Mouse (Mus musculus) fat pad, adult 2 months (tissue): ENCODE measurements around the gene Emx2.

ENCODE experiments used
- DNase-seq: peaks from one replicate; pipeline ENCODE4 v3.0.0-alpha.2; 2011; ENCODE audit warnings: low read depth, low spot score; ENCODE audit errors: extremely low read depth

Emx2 gene

DNA sequence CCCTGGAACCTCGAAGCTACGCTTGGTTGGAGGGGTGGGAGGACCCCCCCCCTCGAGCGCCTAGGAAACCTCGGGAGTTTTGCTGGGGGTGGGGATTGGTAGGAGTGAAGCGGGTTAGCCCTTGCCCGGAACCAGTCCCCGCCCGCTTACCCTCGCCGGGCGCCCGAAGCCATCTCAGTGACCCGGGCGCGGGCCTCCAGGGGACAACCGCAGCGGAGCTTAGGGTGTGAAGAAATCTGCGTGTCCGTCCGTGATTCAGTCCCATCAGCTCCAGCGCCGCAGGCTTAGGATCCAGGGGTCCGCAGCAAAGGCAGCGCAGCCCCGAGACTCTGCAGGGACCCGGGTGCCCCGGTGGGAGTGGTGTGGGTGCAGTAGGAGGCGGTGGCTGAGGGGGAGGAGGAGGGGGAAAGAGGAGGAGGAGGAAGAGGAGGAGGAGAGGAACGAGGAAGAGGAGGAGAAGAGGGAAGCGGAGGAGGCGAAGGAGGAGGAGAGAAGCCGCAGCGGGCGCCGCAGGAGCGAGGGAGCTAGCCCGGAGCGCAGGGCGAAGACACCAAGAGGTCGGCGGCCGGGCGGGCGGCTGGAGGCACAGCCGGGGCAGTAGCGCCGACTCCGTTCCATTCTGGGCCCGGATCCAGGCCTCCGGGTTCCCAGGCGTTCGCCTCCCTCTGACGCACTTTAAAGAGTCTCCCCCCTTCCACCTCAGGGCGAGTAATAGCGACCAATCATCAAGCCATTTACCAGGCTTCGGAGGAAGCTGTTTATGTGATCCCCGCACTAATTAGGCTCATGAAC, at the start of gene Emx2:
Gene Emx2 (plus strand): TSS at position 422 of the 792 bp plus-strand sequence.
- DNase-seq: no peak

GRCm38 (mm10) chr19:59414128-59414527, 44.0 kb upstream of the Emx2 start:
- DNase-seq: no peak

GRCm38 (mm10) chr19:59418024-59418423, 40.1 kb upstream of the Emx2 start:
- DNase-seq: peak; percentile 2

DNA sequence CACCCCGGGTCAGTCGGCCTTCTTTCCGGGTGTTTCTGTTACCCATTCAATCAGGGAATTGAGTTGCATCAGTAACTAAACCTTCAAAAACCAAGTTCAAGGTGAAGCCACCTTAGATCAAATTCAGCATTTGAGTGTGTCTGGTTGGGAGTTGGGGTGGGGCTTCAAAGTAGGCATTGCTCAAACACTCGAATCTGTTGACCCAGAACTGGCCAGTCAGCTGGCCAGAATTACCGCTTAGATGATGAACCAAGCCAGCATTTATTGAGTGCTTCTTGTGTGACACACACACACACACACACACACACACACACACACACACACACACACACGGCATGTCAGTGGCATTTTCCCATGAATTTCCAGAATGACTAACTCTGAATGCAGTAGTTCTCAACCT, 39.5 kb upstream of the Emx2 start:
- DNase-seq: no peak

- DNase-seq: no peak
Observed at GRCm38 (mm10) chr19:59422393-59422792, 35.8 kb upstream of the Emx2 start.

- no peak for DNase-seq
Observed at GRCm38 (mm10) chr19:59423685-59424084, 34.5 kb upstream of the Emx2 start.

GRCm38 (mm10) chr19:59424975-59425374, 33.2 kb upstream of the Emx2 start:
- no peak for DNase-seq

DNA sequence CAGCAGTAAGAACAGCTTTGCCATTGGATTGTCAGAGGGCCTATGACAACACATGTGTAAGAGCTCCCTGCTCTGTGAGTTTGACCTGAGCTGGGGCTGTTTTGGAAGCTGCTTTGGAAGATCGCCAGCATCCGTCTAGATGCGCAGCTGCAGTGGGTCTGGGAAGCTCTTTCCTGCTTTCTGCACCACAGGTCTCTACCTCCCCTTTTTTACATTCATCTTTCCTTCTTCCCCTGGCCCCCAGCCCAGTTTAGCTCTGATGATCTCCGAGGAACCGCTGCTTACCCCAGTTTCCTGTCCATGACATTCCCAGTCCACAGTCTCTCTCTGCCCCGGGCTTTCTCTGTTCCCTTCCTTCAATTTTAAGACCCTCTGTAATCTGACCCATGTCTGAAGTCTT, 25.9 kb upstream of the Emx2 start:
- DNase-seq: no peak

GRCm38 (mm10) chr19:59450561-59451135, 7.5 kb upstream of the Emx2 start:
- DNase-seq: no peak

DNA sequence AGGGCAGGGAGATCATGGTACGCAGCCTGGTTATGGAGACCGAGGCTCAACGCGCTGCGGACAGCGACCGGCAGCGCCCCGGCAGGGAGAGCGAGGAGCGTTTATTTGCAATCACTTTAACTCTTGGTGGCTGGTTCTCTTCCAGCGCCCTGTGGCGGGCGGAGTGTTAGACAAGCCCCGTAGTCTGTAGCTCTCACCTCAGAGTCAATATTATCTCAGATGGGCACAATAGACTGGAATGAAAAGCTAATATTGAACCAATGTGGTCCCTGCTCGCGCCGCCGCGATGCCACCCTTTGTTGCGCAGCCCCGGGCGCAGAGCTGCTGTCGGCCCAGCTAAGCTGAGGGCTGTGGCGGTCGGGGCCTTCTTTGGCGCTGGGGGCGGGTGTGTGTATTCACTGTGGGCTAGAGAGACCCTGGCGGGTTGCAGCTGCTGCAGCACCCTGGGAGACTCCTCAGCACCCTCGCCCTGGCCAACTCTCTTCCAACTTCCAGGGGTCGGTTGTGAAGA, 6.7 kb upstream of the Emx2 start:
- DNase-seq: no peak

GRCm38 (mm10) chr19:59452321-59452720, 5.9 kb upstream of the Emx2 start:
- no peak for DNase-seq

DNA sequence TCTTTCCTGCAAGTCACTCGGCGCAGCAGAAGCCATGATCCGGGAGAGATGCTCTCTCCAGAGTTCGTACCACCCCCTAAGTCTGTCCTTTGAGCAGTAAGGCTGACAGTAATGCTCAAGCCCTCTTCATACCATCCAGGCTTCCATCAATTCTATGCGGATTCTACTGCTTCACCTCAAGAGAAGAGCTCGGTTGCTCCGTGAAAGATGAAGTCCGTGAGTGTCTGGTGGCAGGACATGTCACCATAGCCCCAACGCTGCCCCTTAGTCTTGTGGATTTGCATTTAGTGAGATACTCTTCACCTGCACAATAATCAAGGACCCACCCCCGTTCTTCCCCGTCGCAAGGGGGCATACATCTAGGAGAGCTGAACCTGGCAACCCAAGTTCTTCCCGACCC, 4.6 kb upstream of the Emx2 start:
- DNase-seq: no peak

DNA sequence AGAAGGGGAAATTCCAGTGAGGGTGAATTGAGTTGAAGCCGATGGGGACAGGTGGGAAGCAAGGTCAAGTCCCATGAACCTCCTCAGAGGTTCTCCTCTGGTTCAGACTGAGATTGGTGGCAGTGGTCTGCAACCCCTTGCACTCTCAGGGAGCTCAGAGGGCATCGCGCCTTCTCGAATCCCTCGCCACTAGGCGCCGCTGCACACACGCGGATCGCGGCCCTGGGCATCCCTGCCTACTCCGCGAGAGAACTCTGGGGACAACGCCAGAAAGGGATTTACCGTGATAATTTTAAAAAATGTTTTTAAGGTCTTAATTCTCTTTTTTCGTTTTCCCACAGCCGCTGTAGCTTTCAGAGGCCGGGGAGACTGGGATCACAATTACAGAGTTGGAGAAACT, 4.0 kb upstream of the Emx2 start:
- no peak for DNase-seq

GRCm38 (mm10) chr19:59455671-59456070, 2.5 kb upstream of the Emx2 start:
- no peak for DNase-seq

DNA sequence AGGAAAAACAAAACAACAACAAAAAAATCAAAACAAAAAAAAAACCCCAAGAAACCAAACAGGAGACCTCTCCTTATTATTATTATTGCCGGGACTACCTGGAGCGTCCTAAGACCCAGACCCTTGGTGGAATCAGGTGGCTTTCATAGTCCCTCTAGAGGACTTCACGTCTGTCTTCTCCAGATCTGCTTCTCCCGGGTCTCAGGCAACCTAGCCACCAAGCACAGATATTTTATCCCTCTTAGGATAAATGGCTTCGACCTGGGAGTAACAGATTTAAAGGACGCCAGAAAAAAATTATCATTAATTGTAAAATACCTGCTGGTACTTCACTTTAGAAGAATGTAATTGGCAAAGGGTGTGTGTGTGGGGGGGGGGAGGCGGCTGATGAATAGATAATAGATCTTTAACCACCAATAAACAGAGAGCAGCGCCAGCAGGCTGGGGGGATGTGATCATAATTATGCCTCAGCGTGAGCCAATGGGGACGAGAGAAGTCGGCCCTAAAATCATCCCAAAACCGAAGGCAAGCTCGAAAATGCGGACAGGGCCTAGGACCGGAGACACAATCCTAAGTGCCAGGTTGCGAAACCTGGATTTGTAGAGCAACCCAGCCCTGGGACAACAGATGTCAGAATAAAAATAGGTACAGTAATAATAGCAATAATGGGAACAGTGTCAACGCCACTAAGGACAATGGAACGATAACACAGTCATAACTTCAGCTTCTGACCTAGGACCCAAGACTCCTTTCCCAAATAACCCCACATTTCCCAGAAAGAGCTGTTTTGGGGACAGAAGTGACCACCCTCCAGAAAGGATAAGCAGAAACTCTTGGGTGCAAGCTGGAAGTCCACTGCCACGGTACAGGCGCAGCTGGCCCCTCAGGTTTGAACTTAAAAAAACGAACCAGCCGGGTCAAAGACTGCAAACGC, 894 bp upstream of the Emx2 start:
- DNase-seq: no peak

GRCm38 (mm10) chr19:59458743-59459135, 567 bp downstream of the Emx2 start:
- DNase-seq: no peak

GRCm38 (mm10) chr19:59459158-59459781, 1.1 kb downstream of the Emx2 start:
- DNase-seq: no peak

DNA sequence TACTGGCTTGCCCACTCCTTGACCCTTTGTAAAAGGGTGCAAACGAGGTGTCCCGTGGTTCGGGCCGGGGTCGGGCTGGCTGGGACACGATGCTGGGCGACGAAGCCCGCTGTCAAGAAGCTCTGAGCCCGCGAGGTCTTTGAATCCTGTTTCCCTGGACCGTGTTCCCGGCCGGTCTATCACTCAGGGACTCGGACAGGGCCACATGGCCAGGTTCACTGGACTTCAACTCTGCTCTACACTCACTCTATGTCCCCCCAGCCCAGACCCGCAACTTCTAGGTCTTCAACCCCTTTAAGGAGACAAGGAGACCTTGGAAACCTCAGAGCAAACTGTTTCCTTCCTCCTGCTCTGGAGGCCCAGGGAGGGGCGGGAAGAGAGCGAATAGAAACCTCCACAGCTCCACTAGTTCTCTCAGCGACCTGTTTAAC, 1.7 kb downstream of the Emx2 start:
- DNase-seq: no peak

DNA sequence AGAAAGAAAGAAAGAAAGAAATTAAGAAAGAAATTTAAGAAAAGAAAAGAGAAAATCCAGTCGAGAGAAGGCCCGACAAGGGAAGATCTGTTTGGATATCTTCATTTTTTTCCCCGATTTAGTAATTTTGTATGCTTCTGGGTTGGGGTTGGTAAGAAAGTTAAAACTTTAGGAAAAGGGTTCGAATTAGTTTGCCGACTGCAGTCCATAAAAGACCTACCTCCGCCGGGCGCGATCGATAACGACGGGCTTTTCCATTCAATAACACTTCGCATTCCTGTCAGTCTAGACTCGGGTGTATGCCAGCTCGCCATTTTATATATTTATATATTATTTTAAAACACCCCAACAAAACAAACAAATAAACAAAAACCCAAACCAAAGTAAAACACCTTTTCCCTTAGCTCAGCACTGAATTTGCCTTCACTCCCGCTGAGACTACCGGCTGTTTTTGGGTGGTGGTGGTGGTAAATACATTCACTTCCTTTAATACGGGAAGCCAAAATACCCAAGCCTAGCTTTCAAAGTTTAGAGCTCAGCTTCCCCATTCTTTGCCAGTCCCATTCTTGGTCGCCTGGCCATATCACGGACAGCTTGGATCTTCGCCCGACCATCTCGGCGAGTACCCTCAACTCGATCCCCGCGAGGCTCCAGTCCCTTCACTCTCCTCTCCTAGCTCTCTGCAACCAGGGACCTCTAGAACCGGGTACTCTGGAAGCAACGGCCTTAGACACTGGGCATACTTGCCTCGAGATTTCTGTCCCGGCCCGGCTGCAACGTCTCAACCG, 2.4 kb downstream of the Emx2 start:
- DNase-seq: no peak
